Mouse (Mus musculus) cerebellum, adult 2 months (tissue): ENCODE results near the gene Nme1.

Experiments
- CTCF ChIP-seq: fragments of 200-500 bp; IDR thresholded peaks from 2 replicates; pipeline ENCODE4 v1.5.1; 2011; ENCODE audit warnings: low read depth, mild to moderate bottlenecking, control low read depth, low read length, moderate library complexity, borderline replicate concordance; ENCODE audit not compliant: insufficient read depth
- POLR2A ChIP-seq: fragments of 200-500 bp; IDR thresholded peaks from 2 replicates; pipeline ENCODE4 v1.6.1; 2011; ENCODE audit warnings: low read length, control low read depth, borderline replicate concordance; ENCODE audit not compliant: insufficient read depth

DNA sequence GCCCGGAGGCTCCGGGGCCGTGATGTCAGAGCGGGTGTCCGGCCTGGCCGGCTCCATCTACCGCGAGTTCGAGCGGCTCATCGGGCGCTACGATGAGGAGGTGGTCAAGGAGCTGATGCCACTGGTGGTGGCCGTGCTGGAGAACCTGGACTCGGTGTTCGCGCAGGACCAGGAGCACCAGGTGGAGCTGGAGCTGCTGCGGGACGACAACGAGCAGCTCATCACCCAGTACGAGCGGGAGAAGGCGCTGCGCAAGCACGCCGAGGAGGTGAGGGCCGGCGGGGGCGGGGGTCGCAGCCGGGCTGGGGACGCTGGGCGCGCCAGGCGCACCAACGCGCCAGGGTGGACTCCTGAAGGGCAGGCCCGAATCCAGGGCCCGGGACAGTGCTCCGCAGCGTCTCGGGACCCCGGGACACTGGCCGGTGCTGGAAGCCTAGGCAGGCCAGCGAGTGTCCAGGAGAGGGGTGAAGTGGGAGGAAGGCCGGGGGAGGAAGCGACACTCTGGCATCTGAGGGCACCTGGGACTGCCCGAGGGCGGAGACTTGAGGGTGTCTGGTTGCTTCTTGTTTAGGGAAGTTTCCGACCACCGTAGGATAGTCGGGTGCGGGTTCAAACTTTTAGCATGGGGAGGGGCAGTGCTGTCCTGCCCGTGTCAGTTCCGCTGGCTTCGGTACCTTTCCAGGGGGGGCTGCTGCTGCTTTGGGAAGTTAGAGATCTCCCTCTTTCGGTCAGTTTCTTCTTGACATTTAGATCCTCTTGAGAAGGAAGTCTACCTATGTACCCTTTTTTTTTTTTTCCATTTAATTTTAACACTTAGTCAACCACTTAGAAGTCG is 28.2 kb upstream of the Nme1 start:
- TF ChIP-seq CTCF (no peak), POLR2A (no peak)
